Mouse (Mus musculus) CH12.LX (cell line): ENCODE results near the gene Ly75. TPM values are rescaled to one million over a fixed set of nuclear protein-coding genes. Genes with fewer than 3 reads are reported as not detected.

Source experiments
- DNase-seq: peaks from one replicate; pipeline ENCODE4 v3.0.0-alpha.2; 2013; ENCODE audit errors: extremely low read depth
- H3K27ac ChIP-seq: 2 replicates; pipeline ENCODE4 v1.5.1; 2012; ENCODE audit warnings: low read depth, mild to moderate bottlenecking, control low read depth, moderate library complexity; ENCODE audit not compliant: insufficient read depth
- H3K27me3 ChIP-seq: replicated peaks from 2 replicates; pipeline ENCODE3; 2012; ENCODE audit warnings: inconsistent platforms
- H3K36me3 ChIP-seq, 2 experiments: replicated peaks in 1 of 2; 2 replicates each; pipeline versions ENCODE3 to v1.6.1; 2012; ENCODE audit warnings: inconsistent platforms in 1 of 2, low read length in 1 of 2, mild to moderate bottlenecking in 1 of 2, mixed read lengths in 1 of 2, moderate library complexity in 1 of 2; ENCODE audit not compliant: control insufficient read depth in 1 of 2, insufficient read depth in 1 of 2
- H3K4me1 ChIP-seq, 2 experiments: 2 replicates each; pipeline ENCODE4 v1.6.1; 2012; ENCODE audit warnings: inconsistent platforms in 1 of 2, moderate library complexity in 1 of 2; ENCODE audit not compliant: insufficient read depth in 2 of 2, control insufficient read depth in 1 of 2
- H3K4me2 ChIP-seq: 2 replicates; pipeline ENCODE4 v1.6.1; 2012; ENCODE audit warnings: low read depth, mild to moderate bottlenecking, control low read depth; ENCODE audit not compliant: poor library complexity, insufficient read depth, severe bottlenecking
- H3K4me3 ChIP-seq, 3 experiments: fragments of 150-350 bp in 1 of 3; sonication (generic) in 1 of 3; replicated peaks in 1 of 3; 2 replicates each; pipeline versions ENCODE3 to v1.5.1; 2011 to 2012; ENCODE audit warnings: low read depth in 2 of 3, low read length in 2 of 3, mild to moderate bottlenecking in 2 of 3, moderate library complexity in 2 of 3, control low read depth in 1 of 3, improper control_type of control experiment in 1 of 3, inconsistent platforms in 1 of 3, mixed read lengths in 1 of 3; ENCODE audit not compliant: poor library complexity in 1 of 3
- H3K79me2 ChIP-seq: replicated peaks from 2 replicates; pipeline ENCODE4 v1.6.1; 2012; ENCODE audit warnings: mild to moderate bottlenecking, moderate library complexity; ENCODE audit not compliant: control insufficient read depth, poor library complexity, insufficient read depth, severe bottlenecking; ENCODE audit errors: extremely low read depth
- H3K9ac ChIP-seq: 2 replicates; pipeline ENCODE4 v1.6.1; 2012; ENCODE audit warnings: low read depth, mild to moderate bottlenecking, control low read depth, moderate library complexity; ENCODE audit not compliant: insufficient read depth
- H3K9me3 ChIP-seq: replicated peaks from 2 replicates; pipeline ENCODE3; 2012; ENCODE audit warnings: low read length, inconsistent platforms, mixed read lengths
- CHD2 ChIP-seq: IDR thresholded peaks from 2 replicates; pipeline ENCODE4 v1.6.1; 2011; ENCODE audit warnings: low read length, improper control_type of control experiment
- CTCF ChIP-seq, 2 experiments: IDR thresholded peaks in 1 of 2; conservative IDR thresholded peaks in 1 of 2; 2 replicates each; pipeline ENCODE4 v1.5.1; 2011 to 2012; ENCODE audit warnings: low read depth in 2 of 2, low read length in 2 of 2, improper control_type of control experiment in 1 of 2, inconsistent platforms in 1 of 2, mild to moderate bottlenecking in 1 of 2, moderate library complexity in 1 of 2
- E2F4 ChIP-seq: IDR thresholded peaks from 2 replicates; pipeline ENCODE4 v1.6.1; 2011; ENCODE audit warnings: low read depth, low read length, improper control_type of control experiment; ENCODE audit not compliant: insufficient replicate concordance
- GABPA ChIP-seq: IDR thresholded peaks from 2 replicates; pipeline ENCODE4 v1.6.1; 2012; ENCODE audit warnings: low read depth, low read length, improper control_type of control experiment, inconsistent platforms; ENCODE audit not compliant: insufficient replicate concordance
- IRF4 ChIP-seq: IDR thresholded peaks from 2 replicates; pipeline ENCODE4 v1.6.1; 2014; ENCODE audit warnings: low read depth, mild to moderate bottlenecking, inconsistent platforms, low read length, improper control_type of control experiment
- JUN ChIP-seq: IDR thresholded peaks from 2 replicates; pipeline ENCODE4 v1.6.1; 2011; ENCODE audit warnings: low read depth, mild to moderate bottlenecking, low read length, improper control_type of control experiment, moderate library complexity; ENCODE audit not compliant: insufficient read depth
- JUND ChIP-seq: conservative IDR thresholded peaks from 2 replicates; pipeline ENCODE4 v1.6.1; 2011; ENCODE audit warnings: low read depth, low read length, improper control_type of control experiment
- KAT2A ChIP-seq: IDR thresholded peaks from 2 replicates; pipeline ENCODE4 v1.6.1; 2012; ENCODE audit warnings: low read length, improper control_type of control experiment, inconsistent platforms; ENCODE audit not compliant: insufficient replicate concordance
- MAX ChIP-seq: IDR thresholded peaks from 2 replicates; pipeline ENCODE4 v1.6.1; 2011; ENCODE audit warnings: low read length, improper control_type of control experiment
- NRF1 ChIP-seq: IDR thresholded peaks from 2 replicates; pipeline ENCODE4 v1.6.1; 2014; ENCODE audit warnings: low read depth, mild to moderate bottlenecking, inconsistent platforms, low read length, improper control_type of control experiment, moderate library complexity
- PAX5 ChIP-seq: IDR thresholded peaks from 2 replicates; pipeline ENCODE4 v1.6.1; 2012; ENCODE audit warnings: low read length, inconsistent platforms, mixed read lengths
- POLR2A ChIP-seq: IDR thresholded peaks from 2 replicates; pipeline ENCODE4 v1.6.1; 2011; ENCODE audit warnings: low read depth, mild to moderate bottlenecking, improper control_type of control experiment, low read length
- POLR2AphosphoS2 ChIP-seq: IDR thresholded peaks from 2 replicates; pipeline ENCODE4 v1.6.1; 2011; ENCODE audit warnings: low read depth, low read length, improper control_type of control experiment
- RAD21 ChIP-seq: IDR thresholded peaks from 2 replicates; pipeline ENCODE4 v1.6.1; 2011; ENCODE audit warnings: low read depth, mild to moderate bottlenecking, low read length, improper control_type of control experiment, moderate library complexity
- RCOR1 ChIP-seq: conservative IDR thresholded peaks from 2 replicates; pipeline ENCODE4 v1.6.1; 2012; ENCODE audit warnings: low read depth, mild to moderate bottlenecking, inconsistent platforms, low read length, improper control_type of control experiment
- TBP ChIP-seq: conservative IDR thresholded peaks from 2 replicates; pipeline ENCODE4 v1.6.1; 2011; ENCODE audit warnings: low read depth, low read length, improper control_type of control experiment
- TCF12 ChIP-seq: IDR thresholded peaks from 2 replicates; pipeline ENCODE4 v1.6.1; 2014; ENCODE audit warnings: low read depth, mild to moderate bottlenecking, inconsistent platforms, low read length, improper control_type of control experiment
- UBTF ChIP-seq: IDR thresholded peaks from 2 replicates; pipeline ENCODE4 v1.6.1; 2012; ENCODE audit warnings: low read depth, mild to moderate bottlenecking, inconsistent platforms, low read length, improper control_type of control experiment, moderate library complexity
- USF2 ChIP-seq: conservative IDR thresholded peaks from 2 replicates; pipeline ENCODE4 v1.6.1; 2011; ENCODE audit warnings: low read depth, low read length, improper control_type of control experiment
- ZKSCAN1 ChIP-seq: IDR thresholded peaks from 2 replicates; pipeline ENCODE4 v1.6.1; 2012; ENCODE audit warnings: low read depth, inconsistent platforms, low read length, improper control_type of control experiment, borderline replicate concordance
- dilution Hi-C: fragments of 300-500 bp; cut with MboI; formaldehyde crosslinking; loops from 2 replicates; pipeline ENCODE4 v1.14.3; 2020; ENCODE audit warnings: low sequenced_read_pairs; ENCODE audit not compliant: extremely low pct_unique_long_range_greater_than_20kb, extremely low pct_ligation_motif_present
- in situ Hi-C: fragments of 300-500 bp; cut with MboI; formaldehyde crosslinking; loops from 3 replicates; pipeline ENCODE4 v1.14.3; 2019; ENCODE audit warnings: low sequenced_read_pairs, low pct_ligation_motif_present, low pct_unique_long_range_greater_than_20kb, mixed read lengths
- polyA plus RNA-seq: library from polyadenylated mRNA; unstranded; fragments of >175 nt; gene quantifications from 2 replicates; pipeline ENCODE4 v1.2.1, GENCODE M21; 2012; ENCODE audit warnings: low read depth; ENCODE audit not compliant: insufficient read length
- total RNA-seq, 2 experiments: library from RNA; depleted of rRNA; stranded (reverse); fragments of 300-350 nt in 1 of 2; fragments of >200 nt in 1 of 2; gene quantifications; 2 replicates each; pipeline ENCODE4 v1.2.3; 2012 to 2014

The Ly75 gene
- total and polyA plus RNA-seq, 3 experiments, result 10.6 to 32.2 (median 13.8) TPM

DNA sequence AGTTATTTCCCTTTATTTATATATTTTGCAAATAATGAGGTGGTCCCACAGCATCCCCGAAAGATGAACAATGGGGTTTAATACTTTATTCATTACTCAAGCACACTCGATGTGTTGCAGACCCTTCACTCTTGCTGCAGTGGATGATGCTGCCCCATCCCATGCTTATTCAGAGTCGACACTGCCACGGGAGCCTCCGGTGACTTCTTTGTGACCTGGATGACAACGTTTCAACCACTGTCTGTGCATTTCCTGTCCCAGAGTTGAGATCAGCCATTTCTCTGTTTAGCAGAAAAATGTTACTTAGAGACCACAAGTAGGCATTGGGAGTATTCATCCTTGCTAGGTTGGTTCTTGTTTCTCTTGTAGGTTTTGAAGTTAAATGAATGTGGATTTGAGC is 10.7 kb upstream of the Ly75 start:
- TF ChIP-seq ZKSCAN1 (no peak), PAX5 (no peak), JUN (no peak), POLR2AphosphoS2 (no peak), GABPA (no peak), TCF12 (no peak)
- in situ Hi-C loops (no loop called here), dilution Hi-C loops (no loop called here)
- 0 out of 4 replicates have a peak, but pooled peaks cover 0 to 2% of the 10 kb centered on the region in 2 experiments for H3K4me1 ChIP-seq
- H3K36me3 ChIP-seq, result no peaks in the 10 kb centered on the region
- H3K27ac ChIP-seq, result no peak overlapping the region
- no peak overlapping the region for H3K4me2 ChIP-seq
- no peak for DNase-seq
- no peak overlapping the region for H3K9ac ChIP-seq
- no peaks in the 10 kb centered on the region for H3K27me3 ChIP-seq
- H3K4me3 ChIP-seq, result no peak overlapping the region
- peaks cover under 1% of the 10 kb centered on the region for H3K9me3 ChIP-seq
- no peaks in the 10 kb centered on the region for H3K79me2 ChIP-seq

DNA sequence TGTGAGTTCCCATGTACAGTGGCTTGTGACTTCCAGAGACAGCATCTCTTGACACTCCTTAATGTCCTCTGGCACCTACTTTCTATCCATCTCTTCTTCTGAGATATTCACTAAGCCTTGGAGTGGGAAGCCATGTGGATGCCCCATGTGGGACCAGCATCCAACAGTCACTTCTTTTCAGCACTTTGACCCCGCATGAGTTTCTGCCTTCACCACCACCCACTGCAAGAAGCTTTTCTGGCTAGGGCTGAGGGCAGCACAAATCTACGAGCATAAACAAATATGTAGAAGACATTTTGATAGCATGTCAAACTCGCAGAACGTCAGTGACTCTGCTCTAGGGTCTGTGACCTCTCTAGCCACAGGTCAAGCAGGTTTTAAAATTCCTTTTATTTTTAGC is 9.2 kb upstream of the Ly75 start:
- Histone ChIP-seq H3K9ac (no peak overlapping the region), H3K27me3 (no peaks in the 10 kb centered on the region), H3K36me3 (no peaks in the 10 kb centered on the region), H3K79me2 (no peaks in the 10 kb centered on the region), H3K4me2 (no peak overlapping the region), H3K9me3 (no peaks in the 10 kb centered on the region), H3K4me1 (0 out of 4 replicates have a peak, but pooled peaks cover 0 to 2% of the 10 kb centered on the region in 2 experiments), H3K27ac (no peak overlapping the region), H3K4me3 (no peak overlapping the region)
- no peak for DNase-seq
- no peak for TF ChIP-seq TBP
- TF ChIP-seq RCOR1, result no peak
- TF ChIP-seq CHD2, result no peak
- no peak for TF ChIP-seq POLR2A
- no peak for TF ChIP-seq MAX
- TF ChIP-seq USF2, result no peak
- no peak for TF ChIP-seq RAD21
- no peak for TF ChIP-seq IRF4
- no peak for TF ChIP-seq UBTF
- TF ChIP-seq E2F4, result no peak
- TF ChIP-seq CTCF (conservative IDR thresholded peaks at IDR 0.05 in 1 of 2, IDR thresholded peaks at IDR 0.05 in 1 of 2; ENCODE audit: low read depth in 2 of 2, low read length in 2 of 2), result no peak
- TF ChIP-seq KAT2A, result no peak
- TF ChIP-seq NRF1, result no peak
- no peak for TF ChIP-seq JUND
- in situ Hi-C loops (no loop called here), dilution Hi-C loops (no loop called here)
